Mouse (Mus musculus): ENCODE data around the gene Camp. TPM values are rescaled to one million over a fixed set of nuclear protein-coding genes. Genes with fewer than 3 reads are reported as not detected.
A peak's percentile ranks its signal among the peaks of the same experiment; 100 is the strongest.

The Camp gene
- total and polyA plus RNA-seq, 2 experiments from 2014 or later, result 0.21 to 1.3 TPM

DNA sequence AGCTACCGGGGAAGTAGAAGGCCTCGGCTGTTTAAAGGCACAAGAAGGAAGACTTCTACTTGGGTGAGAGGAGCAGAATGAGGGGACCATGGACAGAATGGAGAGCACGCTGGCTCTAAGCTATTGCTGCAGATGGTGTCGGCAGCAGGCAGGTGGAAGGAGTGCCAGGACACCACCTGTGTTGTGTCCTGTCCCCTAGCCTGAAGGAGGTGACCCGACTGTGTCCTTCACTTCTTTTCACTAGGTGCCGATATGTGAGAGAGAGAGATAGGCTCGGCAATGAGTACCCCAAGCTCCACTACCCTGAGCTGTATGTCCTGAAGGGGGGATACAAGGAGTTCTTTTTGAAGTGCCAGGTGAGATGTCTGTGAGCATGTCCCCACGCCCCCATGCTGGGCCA, 42.1 kb upstream of the Camp start:
- no peak overlapping the region for H3K9ac ChIP-seq (replicated peaks; ENCODE audit: low read length)
- 88% methylated on average over 8 of the region's 8 CpGs for WGBS
- H3K27ac ChIP-seq, result no peak overlapping the region
- H3K27me3 ChIP-seq (ENCODE audit: insufficient read depth, low read length), result no peaks in the 10 kb centered on the region
- H3K4me1 ChIP-seq (ENCODE audit: insufficient read depth, low read length), result no peaks in the 10 kb centered on the region
- H3K4me2 ChIP-seq (ENCODE audit: low read depth, low read length), result no peak overlapping the region
- H3K4me3 ChIP-seq (ENCODE audit: low read length), result no peak overlapping the region
- no peaks in the 10 kb centered on the region for H3K9me3 ChIP-seq (ENCODE audit: low read length)
- ATAC-seq, result no peak
- no peak for TF ChIP-seq CTCF (IDR thresholded peaks at IDR 0.05; ENCODE audit: low read depth)
- peaks cover 56% of the 10 kb centered on the region for H3K36me3 ChIP-seq (ENCODE audit: insufficient read depth, low read length)
- no peak for DNase-seq (ENCODE audit: low spot score)

DNA sequence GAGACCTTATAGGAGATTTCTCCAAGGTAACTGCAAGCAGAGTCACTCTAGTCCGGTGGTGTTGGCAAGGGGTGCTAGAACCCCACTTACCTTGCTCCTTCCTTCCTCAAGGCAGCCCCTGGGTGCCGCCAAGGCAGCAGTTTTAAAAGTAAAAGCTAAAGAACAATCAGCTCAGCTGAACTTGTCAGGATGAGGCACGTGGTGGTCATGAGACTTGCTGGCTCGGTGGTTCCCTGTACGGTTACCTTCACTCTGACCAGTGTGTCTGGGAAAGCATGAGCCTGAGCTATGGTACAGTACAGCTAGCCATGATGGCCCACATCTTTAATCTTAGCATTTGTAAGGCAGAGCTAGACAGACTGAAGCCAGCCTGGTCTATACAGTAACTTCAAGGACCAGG, 37.9 kb upstream of the Camp start:
- H3K9ac ChIP-seq (replicated peaks; ENCODE audit: low read length), result no peak overlapping the region
- TF ChIP-seq CTCF (IDR thresholded peaks at IDR 0.05; ENCODE audit: low read depth), result no peak
- H3K27me3 ChIP-seq (ENCODE audit: insufficient read depth, low read length), result no peaks in the 10 kb centered on the region
- WGBS, result 91% methylated on average over 5 of the region's 5 CpGs
- DNase-seq (ENCODE audit: low spot score), result no peak
- no peaks in the 10 kb centered on the region for H3K4me1 ChIP-seq (ENCODE audit: insufficient read depth, low read length)
- no peak overlapping the region for H3K27ac ChIP-seq
- no peak overlapping the region for H3K4me3 ChIP-seq (ENCODE audit: low read length)
- no peak for ATAC-seq
- H3K36me3 ChIP-seq (ENCODE audit: insufficient read depth, low read length), result peaks cover 92% of the 10 kb centered on the region
- H3K4me2 ChIP-seq (ENCODE audit: low read depth, low read length), result no peak overlapping the region
- no peaks in the 10 kb centered on the region for H3K9me3 ChIP-seq (ENCODE audit: low read length)

DNA sequence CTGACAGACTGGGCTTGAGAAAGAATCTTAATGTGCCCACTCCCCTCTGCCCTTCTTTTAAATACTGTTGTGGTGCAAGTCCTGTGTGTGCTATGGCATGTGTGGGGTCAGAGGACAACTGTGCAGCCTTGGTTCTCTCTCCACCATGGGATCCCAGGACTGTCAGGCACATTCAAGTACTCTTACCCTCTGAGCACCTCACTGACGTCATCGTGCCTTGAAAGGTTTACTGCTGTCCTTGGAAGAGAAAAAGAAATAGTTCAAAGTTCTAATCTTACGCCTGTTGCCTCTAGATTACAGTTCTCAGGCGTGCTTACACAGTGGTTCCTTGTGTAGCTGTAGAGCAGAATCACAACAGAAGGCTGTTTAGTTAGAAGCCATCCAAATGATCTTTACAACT, 36.8 kb upstream of the Camp start:
- no peak overlapping the region for H3K4me2 ChIP-seq (ENCODE audit: low read depth, low read length)
- H3K4me3 ChIP-seq (ENCODE audit: low read length), result no peak overlapping the region
- no peak for TF ChIP-seq CTCF (IDR thresholded peaks at IDR 0.05; ENCODE audit: low read depth)
- ATAC-seq (no peak), DNase-seq (ENCODE audit: low spot score) (no peak)
- H3K9ac ChIP-seq (replicated peaks; ENCODE audit: low read length), result no peak overlapping the region
- H3K4me1 ChIP-seq (ENCODE audit: insufficient read depth, low read length), result no peaks in the 10 kb centered on the region
- H3K27ac ChIP-seq, result no peak overlapping the region
- WGBS, result 90% methylated on average over 4 of the region's 4 CpGs
- H3K36me3 ChIP-seq (ENCODE audit: insufficient read depth, low read length), result peaks cover 87% of the 10 kb centered on the region
- no peaks in the 10 kb centered on the region for H3K27me3 ChIP-seq (ENCODE audit: insufficient read depth, low read length)
- H3K9me3 ChIP-seq (ENCODE audit: low read length), result no peaks in the 10 kb centered on the region

DNA sequence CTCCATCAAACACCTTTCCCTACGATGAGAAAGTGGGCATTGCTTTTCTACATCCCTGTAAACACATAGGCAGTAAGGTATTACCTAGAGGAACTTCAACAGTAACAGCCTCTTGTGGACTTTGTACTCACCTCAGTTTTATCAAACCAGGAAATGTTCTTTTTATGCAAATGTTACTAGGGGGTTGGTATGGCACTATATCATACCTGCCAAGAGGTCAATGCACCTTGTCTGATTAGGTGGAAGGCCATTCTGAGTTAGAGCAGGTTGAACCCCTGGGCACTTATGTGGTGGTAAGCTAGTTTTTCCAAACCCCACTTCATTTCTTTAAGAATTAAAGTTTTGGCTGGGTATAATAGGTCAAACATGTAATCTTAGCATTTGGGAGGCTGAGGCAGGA, 29.9 kb upstream of the Camp start:
- 100% methylated on average over 1 of the region's 1 CpGs for WGBS
- H3K4me3 ChIP-seq (ENCODE audit: low read length), result no peak overlapping the region
- H3K9ac ChIP-seq (replicated peaks; ENCODE audit: low read length), result no peak overlapping the region
- no peaks in the 10 kb centered on the region for H3K27me3 ChIP-seq (ENCODE audit: insufficient read depth, low read length)
- H3K4me2 ChIP-seq (ENCODE audit: low read depth, low read length), result no peak overlapping the region
- TF ChIP-seq CTCF (IDR thresholded peaks at IDR 0.05; ENCODE audit: low read depth), result no peak
- H3K9me3 ChIP-seq (ENCODE audit: low read length), result no peaks in the 10 kb centered on the region
- peaks cover 46% of the 10 kb centered on the region for H3K36me3 ChIP-seq (ENCODE audit: insufficient read depth, low read length)
- no peak for DNase-seq (ENCODE audit: low spot score)
- H3K27ac ChIP-seq, result no peak overlapping the region
- ATAC-seq, result no peak
- H3K4me1 ChIP-seq (ENCODE audit: insufficient read depth, low read length), result peaks cover 5% of the 10 kb centered on the region

DNA sequence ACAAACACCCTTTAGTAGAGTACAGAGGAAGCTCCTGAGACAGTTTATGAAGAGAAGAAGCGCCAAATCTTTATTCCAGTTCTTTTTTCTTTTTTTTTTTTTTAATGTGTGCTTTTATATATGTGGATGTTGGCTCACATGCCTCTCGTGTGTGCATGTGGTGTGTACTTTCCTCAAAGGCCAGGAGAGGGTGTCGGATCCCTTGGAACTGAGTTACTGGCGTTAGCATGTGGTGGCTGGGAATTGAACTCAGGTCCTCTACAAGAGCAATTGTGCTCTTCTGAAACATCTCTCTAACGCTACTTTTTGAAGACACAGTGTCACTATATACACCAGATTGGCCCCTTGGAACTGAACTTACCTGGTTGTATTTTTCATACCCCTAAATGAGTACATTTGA, 28.2 kb upstream of the Camp start:
- Histone ChIP-seq H3K27ac (no peak overlapping the region), H3K4me2 (ENCODE audit: low read depth, low read length) (peak overlapping the region; percentile 95; the same call in 1 of the 2 replicates)

DNA sequence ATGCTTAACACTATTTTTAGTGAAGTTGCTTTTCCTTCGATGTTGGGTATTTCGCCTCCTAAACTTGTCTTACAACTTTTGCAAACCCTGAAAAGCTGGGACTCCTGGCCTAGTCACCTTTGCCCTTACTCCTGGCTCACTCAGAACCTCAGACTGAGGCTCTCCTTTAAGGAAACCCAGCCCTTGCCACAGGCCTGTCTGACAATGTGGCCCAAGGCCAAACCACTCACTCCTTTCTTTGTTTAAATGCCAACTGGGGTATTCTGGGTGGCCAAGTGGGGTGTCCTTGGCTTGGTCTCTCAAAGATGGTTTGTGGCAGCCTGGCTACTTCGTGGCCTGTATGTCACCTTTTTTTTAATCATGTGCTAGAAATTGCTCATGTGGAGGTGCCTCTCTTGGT, 27.3 kb upstream of the Camp start:
- WGBS, result 8% methylated on average over 3 of the region's 3 CpGs
- H3K4me3 ChIP-seq (ENCODE audit: low read length), result peak overlapping the region; percentile 87
- H3K4me2 ChIP-seq (ENCODE audit: low read depth, low read length), result peak overlapping the region; percentile 95
- H3K27ac ChIP-seq, result peak overlapping the region; percentile 82; the same call in 1 of the 2 replicates
- peak overlapping the region; percentile 74; the same call in 1 of the 2 replicates for H3K9ac ChIP-seq (replicated peaks; ENCODE audit: low read length)
- no peaks in the 10 kb centered on the region for H3K9me3 ChIP-seq (ENCODE audit: low read length)
- peaks cover 26% of the 10 kb centered on the region for H3K36me3 ChIP-seq (ENCODE audit: insufficient read depth, low read length)
- H3K27me3 ChIP-seq (ENCODE audit: insufficient read depth, low read length), result no peaks in the 10 kb centered on the region
- ATAC-seq, result no peak
- TF ChIP-seq CTCF (IDR thresholded peaks at IDR 0.05; ENCODE audit: low read depth), result no peak
- DNase-seq (ENCODE audit: low spot score), result peak; percentile 63
- H3K4me1 ChIP-seq (ENCODE audit: insufficient read depth, low read length), result peaks cover 5% of the 10 kb centered on the region

More for the DNA sequence above, 28.2 kb upstream of the Camp start:
- H3K36me3 ChIP-seq (ENCODE audit: insufficient read depth, low read length), result peaks cover 34% of the 10 kb centered on the region
- TF ChIP-seq CTCF (IDR thresholded peaks at IDR 0.05; ENCODE audit: low read depth), result peak; percentile 19; the same call in 1 of the 2 replicates
- no peaks in the 10 kb centered on the region for H3K27me3 ChIP-seq (ENCODE audit: insufficient read depth, low read length)
- H3K9ac ChIP-seq (replicated peaks; ENCODE audit: low read length), result no peak overlapping the region
- ATAC-seq, result no peak
- no peak overlapping the region for H3K4me3 ChIP-seq (ENCODE audit: low read length)
- no peaks in the 10 kb centered on the region for H3K9me3 ChIP-seq (ENCODE audit: low read length)
- 82% methylated on average over 5 of the region's 5 CpGs for WGBS
- H3K4me1 ChIP-seq (ENCODE audit: insufficient read depth, low read length), result peaks cover 5% of the 10 kb centered on the region
- no peak for DNase-seq (ENCODE audit: low spot score)

DNA sequence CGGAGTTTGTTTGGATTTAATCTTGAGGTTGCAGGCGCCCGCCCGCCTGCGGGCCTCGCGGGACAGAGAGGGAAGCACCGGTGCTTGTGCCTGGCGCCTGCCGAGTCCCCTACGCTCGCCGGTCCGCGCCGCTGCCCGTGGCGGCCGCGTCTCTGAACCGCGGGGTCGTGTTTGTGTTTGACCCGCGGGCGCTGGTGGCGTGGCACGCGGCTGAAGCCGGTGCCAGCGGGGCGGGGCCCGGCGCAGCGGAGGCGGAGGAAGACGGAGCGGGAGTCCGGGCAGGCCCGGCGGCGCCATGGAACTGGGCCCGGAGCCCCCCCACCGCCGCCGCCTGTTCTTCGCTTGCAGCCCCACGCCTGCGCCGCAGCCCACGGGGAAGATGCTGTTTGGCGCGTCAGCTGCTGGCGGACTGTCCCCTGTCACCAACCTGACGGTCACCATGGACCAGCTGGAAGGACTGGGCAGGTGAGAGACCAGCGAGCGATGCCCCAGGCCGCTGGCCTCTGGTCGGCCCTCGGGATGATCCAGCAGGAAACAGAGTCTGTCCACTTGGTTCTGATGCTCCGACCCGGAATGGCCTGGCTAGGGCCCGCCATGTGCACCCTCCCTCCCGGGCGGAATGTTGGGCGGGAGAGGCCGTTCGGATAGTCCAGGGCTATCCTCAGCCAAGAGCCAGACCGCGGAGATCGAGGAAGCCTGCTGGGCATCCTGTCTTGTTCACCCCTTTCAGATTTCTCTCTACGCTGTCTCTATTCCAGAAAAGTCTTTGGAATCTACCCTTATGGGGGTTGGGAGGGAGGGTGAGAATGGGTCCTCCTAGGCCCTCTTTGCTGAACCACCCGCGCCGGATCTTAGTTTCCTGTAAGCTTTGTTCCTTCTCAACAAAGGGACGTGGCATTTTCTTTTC, 26.5 kb upstream of the Camp start:
- Histone ChIP-seq H3K27ac (peak overlapping the region; percentile 82), H3K4me3 (ENCODE audit: low read length) (peak overlapping the region; percentile 87), H3K9me3 (ENCODE audit: low read length) (no peaks in the 10 kb centered on the region), H3K4me2 (ENCODE audit: low read depth, low read length) (peak overlapping the region; percentile 95), H3K4me1 (ENCODE audit: insufficient read depth, low read length) (peaks cover 5% of the 10 kb centered on the region), H3K27me3 (ENCODE audit: insufficient read depth, low read length) (no peaks in the 10 kb centered on the region), H3K36me3 (ENCODE audit: insufficient read depth, low read length) (peaks cover 23% of the 10 kb centered on the region), H3K9ac (replicated peaks; ENCODE audit: low read length) (peak overlapping the region; percentile 74)
- ATAC-seq (peak; percentile 69), DNase-seq (ENCODE audit: low spot score) (peak; percentile 70)
- TF ChIP-seq CTCF (IDR thresholded peaks at IDR 0.05; ENCODE audit: low read depth), result no peak
- WGBS, result under 1% methylated on average over 72 of the region's 76 CpGs

Measured in hindbrain, postnatal 0 days (tissue).